Mouse (Mus musculus): ENCODE results near the gene Cwf19l2. TPM values are rescaled to one million over a fixed set of nuclear protein-coding genes. Genes with fewer than 3 reads are reported as not detected.

The Cwf19l2 gene
- polyA plus RNA-seq, 1 experiment from 2014 or later = 10.4 TPM

Other genes with a start within 250 kb of the Cwf19l2 start
- 61.6 and 63.6 TPM in 2 replicates for gene Alkbh8, start 68.5 kb upstream of the Cwf19l2 start, polyA plus RNA-seq (2014; fragmentation: Nextera tagmentation; extraction: Ambion mirVana)
- 6.9 and 8.0 TPM in 2 replicates for gene Gucy1a2, start 129.2 kb downstream of the Cwf19l2 start, polyA plus RNA-seq (2014; fragmentation: Nextera tagmentation; extraction: Ambion mirVana)